Mouse (Mus musculus) midbrain, embryonic 14.5 days (tissue): ENCODE measurements at regions not wholly inside any gene's neighbourhood (a gene's known extent, or its start where the extent isn't known, plus 50 kb on each side); places are given as distances from the start of the nearest gene placed in this dataset.

ENCODE experiments used
- ATAC-seq: fragments of 200-750 bp; cut with Nextera tagmentation; 2 replicates; pipeline ENCODE4 v1.8.0; 2017; ENCODE audit warnings: moderate number of reproducible peaks, moderate library complexity; ENCODE audit not compliant: low FRiP score, low TSS enrichment
- DNase-seq: peaks from one replicate; pipeline ENCODE4 v3.0.0-alpha.2; 2015
- H3K27ac ChIP-seq: fragments of 300-500 bp; sonication (generic); replicated peaks from 2 replicates; pipeline ENCODE4 v1.5.1; 2014; ENCODE audit warnings: mild to moderate bottlenecking, low read depth, low read length, moderate library complexity
- H3K27me3 ChIP-seq: fragments of 300-500 bp; sonication (generic); 2 replicates; pipeline ENCODE4 v1.6.1; 2014; ENCODE audit warnings: low read length, control low read depth, mixed read lengths; ENCODE audit not compliant: control insufficient read depth, insufficient read depth
- H3K36me3 ChIP-seq: fragments of 300-500 bp; sonication (generic); 2 replicates; pipeline ENCODE4 v1.6.1; 2014; ENCODE audit warnings: low read length, control low read depth; ENCODE audit not compliant: control insufficient read depth, insufficient read depth
- H3K4me1 ChIP-seq: fragments of 300-500 bp; sonication (generic); 2 replicates; pipeline ENCODE4 v1.6.1; 2014; ENCODE audit warnings: mild to moderate bottlenecking, antibody characterized with exemption, low read length, control low read depth; ENCODE audit not compliant: control insufficient read depth, insufficient read depth
- H3K4me2 ChIP-seq: fragments of 300-500 bp; sonication (generic); 2 replicates; pipeline ENCODE4 v1.6.1; 2014; ENCODE audit warnings: mild to moderate bottlenecking, low read length, moderate library complexity
- H3K4me3 ChIP-seq: fragments of 300-500 bp; sonication (generic); replicated peaks from 2 replicates; pipeline ENCODE4 v1.5.1; 2014; ENCODE audit warnings: low read depth, low read length
- H3K9ac ChIP-seq: fragments of 300-500 bp; sonication (generic); replicated peaks from 2 replicates; pipeline ENCODE4 v1.6.1; 2014; ENCODE audit warnings: mild to moderate bottlenecking, low read length, moderate library complexity
- H3K9me3 ChIP-seq: fragments of 300-500 bp; sonication (generic); 2 replicates; pipeline ENCODE4 v1.6.1; 2016; ENCODE audit warnings: low read length, control low read depth, mixed read lengths; ENCODE audit not compliant: control insufficient read depth
- WGBS: fragments of 180-500 bp; shearing (Covaris S2); extraction: QIAGEN DNeasy Blood & Tissue Kit; methylation state at CpG from one replicate; pipeline ENCODE4 v1.1.7; 2014; 5-methylcytosine and 5-hydroxymethylcytosine counted together

GRCm38 (mm10) chr12:32525586-32525985 is 147.1 kb downstream of the Ccdc71l start:
- Histone ChIP-seq H3K9ac (no peak overlapping the region), H3K4me1 (no peaks in the 10 kb centered on the region), H3K36me3 (no peaks in the 10 kb centered on the region), H3K4me2 (no peak overlapping the region), H3K4me3 (no peak overlapping the region), H3K9me3 (no peaks in the 10 kb centered on the region), H3K27me3 (no peaks in the 10 kb centered on the region), H3K27ac (no peak overlapping the region)
- WGBS = 63% methylated on average over 1 of the region's 1 CpGs
- no peak for ATAC-seq
- DNase-seq = no peak

GRCm38 (mm10) chr12:32531216-32531615 is 152.7 kb downstream of the Ccdc71l start:
- DNase-seq = no peak
- Histone ChIP-seq H3K9ac (no peak overlapping the region), H3K36me3 (no peaks in the 10 kb centered on the region), H3K27ac (no peak overlapping the region), H3K4me3 (no peak overlapping the region), H3K4me1 (no peaks in the 10 kb centered on the region), H3K4me2 (no peak overlapping the region), H3K9me3 (no peaks in the 10 kb centered on the region), H3K27me3 (no peaks in the 10 kb centered on the region)
- WGBS = 90% methylated on average over 3 of the region's 3 CpGs
- ATAC-seq = no peak

GRCm38 (mm10) chr12:32533641-32534040 is 155.1 kb downstream of the Ccdc71l start:
- Histone ChIP-seq H3K9me3 (no peaks in the 10 kb centered on the region), H3K9ac (no peak overlapping the region), H3K4me1 (no peaks in the 10 kb centered on the region), H3K27ac (no peak overlapping the region), H3K4me3 (no peak overlapping the region), H3K36me3 (no peaks in the 10 kb centered on the region), H3K27me3 (no peaks in the 10 kb centered on the region), H3K4me2 (no peak overlapping the region)
- ATAC-seq (no peak), DNase-seq (no peak)

GRCm38 (mm10) chr12:32545466-32545865 is 167.0 kb downstream of the Ccdc71l start:
- Histone ChIP-seq H3K4me2 (no peak overlapping the region), H3K9ac (no peak overlapping the region), H3K27me3 (no peaks in the 10 kb centered on the region), H3K4me3 (no peak overlapping the region), H3K4me1 (no peaks in the 10 kb centered on the region), H3K27ac (no peak overlapping the region), H3K36me3 (no peaks in the 10 kb centered on the region), H3K9me3 (0 out of 2 replicates have a peak, but pooled peaks cover 4% of the 10 kb centered on the region)
- no peak for DNase-seq
- ATAC-seq = no peak
- 64% methylated on average over 1 of the region's 1 CpGs for WGBS

GRCm38 (mm10) chr12:32546356-32546755 is 167.9 kb downstream of the Ccdc71l start:
- Histone ChIP-seq H3K4me2 (no peak overlapping the region), H3K9ac (no peak overlapping the region), H3K9me3 (0 out of 2 replicates have a peak, but pooled peaks cover 4% of the 10 kb centered on the region), H3K27me3 (no peaks in the 10 kb centered on the region), H3K4me3 (no peak overlapping the region), H3K27ac (no peak overlapping the region), H3K36me3 (no peaks in the 10 kb centered on the region), H3K4me1 (no peaks in the 10 kb centered on the region)
- no peak for DNase-seq
- ATAC-seq = no peak

GRCm38 (mm10) chr12:32553793-32554192 is 175.3 kb downstream of the Ccdc71l start:
- Histone ChIP-seq H3K4me3 (no peak overlapping the region), H3K9ac (no peak overlapping the region), H3K27ac (no peak overlapping the region), H3K9me3 (0 out of 2 replicates have a peak, but pooled peaks cover under 1% of the 10 kb centered on the region), H3K36me3 (no peaks in the 10 kb centered on the region), H3K4me2 (no peak overlapping the region), H3K27me3 (no peaks in the 10 kb centered on the region), H3K4me1 (no peaks in the 10 kb centered on the region)
- 85% methylated on average over 5 of the region's 5 CpGs for WGBS
- no peak for DNase-seq
- ATAC-seq = no peak

GRCm38 (mm10) chr12:32567777-32568176 is 189.3 kb downstream of the Ccdc71l start:
- no peaks in the 10 kb centered on the region for H3K4me1 ChIP-seq
- H3K27ac ChIP-seq = no peak overlapping the region
- H3K36me3 ChIP-seq = no peaks in the 10 kb centered on the region
- H3K4me2 ChIP-seq = no peak overlapping the region
- H3K9me3 ChIP-seq = no peaks in the 10 kb centered on the region
- WGBS = 73% methylated on average over 3 of the region's 3 CpGs
- ATAC-seq = no peak
- no peaks in the 10 kb centered on the region for H3K27me3 ChIP-seq
- DNase-seq = no peak
- no peak overlapping the region for H3K9ac ChIP-seq
- H3K4me3 ChIP-seq = no peak overlapping the region

- no peak overlapping the region for H3K27ac ChIP-seq
- H3K9me3 ChIP-seq = no peaks in the 10 kb centered on the region
- H3K27me3 ChIP-seq = no peaks in the 10 kb centered on the region
- no peak overlapping the region for H3K9ac ChIP-seq
- WGBS = 70% methylated on average over 6 of the region's 6 CpGs
- ATAC-seq = no peak
- H3K36me3 ChIP-seq = no peaks in the 10 kb centered on the region
- peak; percentile 1 for DNase-seq
- H3K4me1 ChIP-seq = no peaks in the 10 kb centered on the region
- H3K4me3 ChIP-seq = no peak overlapping the region
- no peak overlapping the region for H3K4me2 ChIP-seq
These were observed 202.8 kb downstream of the Ccdc71l start for GRCm38 (mm10) chr12:32581304-32581703.

GRCm38 (mm10) chr12:32602131-32602815 is 217.1 kb upstream of the Nampt start:
- H3K27me3 ChIP-seq = no peaks in the 10 kb centered on the region
- H3K27ac ChIP-seq = no peak overlapping the region
- no peak overlapping the region for H3K4me3 ChIP-seq
- DNase-seq (peak; percentile 7), ATAC-seq (no peak)
- H3K4me2 ChIP-seq = no peak overlapping the region
- H3K36me3 ChIP-seq = no peaks in the 10 kb centered on the region
- WGBS = 80% methylated on average over 10 of the region's 10 CpGs
- H3K9me3 ChIP-seq = no peaks in the 10 kb centered on the region
- no peak overlapping the region for H3K9ac ChIP-seq
- H3K4me1 ChIP-seq = no peaks in the 10 kb centered on the region
